Mouse (Mus musculus) hematopoietic stem cell, adult 5-6 weeks (primary cell): ENCODE measurements around the gene Hcar1. TPM values are rescaled to one million over a fixed set of nuclear protein-coding genes. Genes with fewer than 3 reads are reported as not detected.

Experiments used
- ATAC-seq, 2 experiments: fragments of 125-278 bp in 1 of 2; replicated peaks in 1 of 2; 2 replicates each; pipeline ENCODE4 v1.8.0; 2016 to 2017; ENCODE audit warnings: inconsistent platforms in 2 of 2, mild to moderate bottlenecking in 2 of 2, moderate number of reproducible peaks in 2 of 2, low read depth in 1 of 2, moderate TSS enrichment in 1 of 2; ENCODE audit not compliant: low FRiP score in 2 of 2, poor library complexity in 2 of 2, severe bottlenecking in 2 of 2, insufficient read depth in 1 of 2, low TSS enrichment in 1 of 2
- total RNA-seq: library from RNA; stranded (forward); fragments of 172-1452, 232-1000 nt; gene quantifications from 2 replicates; pipeline ENCODE4 v1.2.3, GENCODE M21; 2017

The Hcar1 gene
- total RNA-seq, 1 experiment from 2014 or later = not detected

GRCm38 (mm10) chr5:123827659-123828091, 52.1 kb downstream of the Hcar1 start:
- ATAC-seq = no peak

Other genes starting within 250 kb of the Hcar1 start
- 105 and 149 TPM in 2 replicates for gene Clip1, start 195.4 kb downstream of the Hcar1 start, total RNA-seq
- 95.3 and 116 TPM in 2 replicates for gene Zcchc8, start 158.9 kb downstream of the Hcar1 start, total RNA-seq
- 376 and 381 TPM in 2 replicates for gene Rsrc2, start 130.6 kb downstream of the Hcar1 start, total RNA-seq
- 37.5 and 38.5 TPM in 2 replicates for gene Kntc1, start 130.3 kb downstream of the Hcar1 start, total RNA-seq
- 9.5 and 10.4 TPM in 2 replicates for gene Hcar2, start 14.5 kb downstream of the Hcar1 start, total RNA-seq
- 79.2 and 86.1 TPM in 2 replicates for gene Denr, start 27.2 kb upstream of the Hcar1 start, total RNA-seq
- 2.9 and 4.6 TPM in 2 replicates for gene Gm43518, start 47.4 kb upstream of the Hcar1 start, total RNA-seq
- gene Ccdc62, start 50.7 kb upstream of the Hcar1 start, total RNA-seq = 4.9 and 6.2 TPM in 2 replicates
- gene Hip1r, start 93.6 kb upstream of the Hcar1 start, total RNA-seq = 36.8 and 47.0 TPM in 2 replicates
- 20.4 and 22.2 TPM in 2 replicates for gene Vps37b, start 152.2 kb upstream of the Hcar1 start, total RNA-seq
- 0.84 and 2.4 TPM in 2 replicates for gene Abcb9, start 215.8 kb upstream of the Hcar1 start, total RNA-seq
- 7.9 and 13.8 TPM in 2 replicates for gene Ogfod2, start 232.3 kb upstream of the Hcar1 start, total RNA-seq
- 81.3 and 90.1 TPM in 2 replicates for gene Arl6ip4, start 236.1 kb upstream of the Hcar1 start, total RNA-seq